Mouse (Mus musculus) lung, postnatal 0 days (tissue): ENCODE data around the gene 1700042G07Rik.

Source experiments
- CTCF ChIP-seq: IDR thresholded peaks from 2 replicates; pipeline ENCODE4 v1.5.1; 2016; ENCODE audit warnings: antibody characterized with exemption, mild to moderate bottlenecking
- EP300 ChIP-seq: IDR thresholded peaks from 2 replicates; pipeline ENCODE4 v1.6.1; 2016; ENCODE audit warnings: antibody characterized with exemption, mild to moderate bottlenecking, control low read depth

DNA sequence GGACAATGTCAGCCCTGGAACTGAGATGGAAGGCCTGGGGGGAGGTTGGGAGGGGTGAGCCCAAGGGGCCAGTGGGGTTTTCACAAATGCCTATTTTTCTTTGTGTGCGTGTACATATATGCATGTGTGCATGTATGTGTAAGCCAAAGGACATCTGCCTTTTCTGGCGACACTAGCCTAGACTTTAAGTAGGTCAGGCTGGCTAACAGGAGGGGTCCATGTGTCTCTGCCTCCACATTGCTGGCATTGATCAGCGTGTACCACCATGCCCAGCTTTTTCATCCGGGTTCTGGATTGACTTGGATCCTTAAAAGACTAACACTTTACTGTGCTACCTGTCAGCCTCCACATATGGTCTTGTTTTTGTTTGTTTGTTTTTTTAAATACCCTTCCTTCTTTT lies 580 bp downstream of the 1700042G07Rik start:
- no peak for TF ChIP-seq CTCF
- no peak for TF ChIP-seq EP300
